Mouse (Mus musculus) gastrocnemius, postnatal 25 days (tissue): Measurements from ENCODE around the gene Sestd1. TPM values are rescaled to one million over a fixed set of nuclear protein-coding genes. Genes with fewer than 3 reads are reported as not detected.

ENCODE experiments used
- total RNA-seq, 2 experiments: library from RNA; stranded (reverse); gene quantifications; 1 replicate in 1 of 2; 2 replicates in 1 of 2; pipeline ENCODE4 v1.2.3; 2021

Gene Sestd1
- total RNA-seq, 2 experiments from 2014 or later: 9.4 to 10.9 TPM

Other genes starting within 250 kb of the Sestd1 start
- 10 to 100 TPM; 10.7 to 14.5 TPM for gene Ccdc141, start 110.0 kb downstream of the Sestd1 start, total RNA-seq